Mouse (Mus musculus) cerebellum, adult 2 months (tissue): ENCODE data around the gene Mapk13.

Source experiments
- CTCF ChIP-seq: fragments of 200-500 bp; IDR thresholded peaks from 2 replicates; pipeline ENCODE4 v1.5.1; 2011; ENCODE audit warnings: low read depth, mild to moderate bottlenecking, control low read depth, low read length, moderate library complexity, borderline replicate concordance; ENCODE audit not compliant: insufficient read depth
- POLR2A ChIP-seq: fragments of 200-500 bp; IDR thresholded peaks from 2 replicates; pipeline ENCODE4 v1.6.1; 2011; ENCODE audit warnings: low read length, control low read depth, borderline replicate concordance; ENCODE audit not compliant: insufficient read depth

DNA sequence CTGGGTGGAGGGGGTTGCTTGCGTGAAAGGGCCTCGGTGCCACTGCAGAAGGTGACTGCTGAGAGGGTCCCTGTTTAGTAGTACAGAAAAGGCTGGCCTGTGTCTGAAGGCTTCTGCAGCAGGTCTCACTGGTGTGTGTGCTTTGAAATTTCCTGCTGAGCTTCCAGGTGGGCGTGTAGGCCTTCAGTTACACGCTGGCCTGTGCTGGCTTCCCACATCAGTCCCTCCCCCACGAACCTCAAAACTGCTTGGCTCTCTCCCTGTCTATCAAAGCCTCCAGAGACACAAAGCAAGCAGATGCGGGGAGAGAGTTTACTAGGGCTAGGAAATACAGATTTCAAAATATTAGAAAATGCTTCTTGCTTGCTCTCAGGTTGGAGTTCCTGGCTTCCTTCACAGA, 55.8 kb downstream of the Mapk13 start:
- TF ChIP-seq CTCF (no peak), POLR2A (no peak)
